Mouse (Mus musculus) lung, postnatal 0 days (tissue): Measurements from ENCODE around the gene Rps3a1.

Source experiments
- CTCF ChIP-seq: IDR thresholded peaks from 2 replicates; pipeline ENCODE4 v1.5.1; 2016; ENCODE audit warnings: antibody characterized with exemption, mild to moderate bottlenecking
- EP300 ChIP-seq: IDR thresholded peaks from 2 replicates; pipeline ENCODE4 v1.6.1; 2016; ENCODE audit warnings: antibody characterized with exemption, mild to moderate bottlenecking, control low read depth

DNA sequence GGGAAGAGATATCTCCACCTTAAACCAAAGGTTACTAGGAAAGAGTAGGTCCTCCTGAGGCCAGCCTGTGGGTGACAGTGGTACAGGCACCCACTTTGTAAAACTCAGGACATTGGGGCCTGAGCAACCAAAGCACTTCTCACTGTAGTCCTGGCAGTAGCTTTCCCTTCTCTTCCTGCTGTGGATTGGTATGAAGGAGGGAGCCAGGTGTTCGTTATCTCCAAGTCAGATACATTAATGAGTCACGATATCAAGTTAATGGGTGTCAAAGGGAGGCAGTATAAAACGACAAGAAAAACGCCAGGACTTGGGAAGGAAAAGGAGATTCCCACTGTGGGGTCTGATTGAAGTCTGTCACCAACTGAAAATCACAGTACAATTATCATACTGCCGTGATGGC is 38.6 kb upstream of the Rps3a1 start:
- TF ChIP-seq CTCF (no peak), EP300 (no peak)
